Mouse (Mus musculus) R1 (cell line): ENCODE measurements around the gene Gsdma3.
"Not testable (repeated sequence)": the region's sequence is repeated elsewhere in the genome, so short reads cannot be mapped to it uniquely, and the experiment has no call there.

ENCODE experiments used
- DNase-seq: peaks from one replicate; pipeline ENCODE4 v3.0.0-alpha.2; 2018; ENCODE audit warnings: low read depth, low spot score

Gsdma3 gene

DNA sequence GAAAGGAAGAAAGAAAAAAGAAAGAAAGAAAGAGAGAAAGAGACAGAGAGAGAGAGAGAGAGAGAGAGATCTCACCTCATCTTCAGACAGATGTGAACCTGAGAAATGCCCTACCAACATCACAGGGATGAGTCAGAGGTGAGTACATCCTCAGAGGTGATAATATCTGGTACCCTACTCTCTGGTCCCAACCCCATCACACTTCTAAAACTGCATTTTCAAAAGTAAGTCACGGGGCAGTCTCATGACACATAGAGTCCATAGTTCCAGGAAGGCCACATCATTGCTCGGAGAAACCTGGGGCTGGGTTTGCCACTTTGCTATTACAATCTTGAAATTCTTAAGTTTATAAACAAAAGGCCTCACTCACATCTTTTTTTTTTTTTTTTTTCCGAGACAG is 30.2 kb upstream of the Gsdma3 start:
- no peak for DNase-seq

DNA sequence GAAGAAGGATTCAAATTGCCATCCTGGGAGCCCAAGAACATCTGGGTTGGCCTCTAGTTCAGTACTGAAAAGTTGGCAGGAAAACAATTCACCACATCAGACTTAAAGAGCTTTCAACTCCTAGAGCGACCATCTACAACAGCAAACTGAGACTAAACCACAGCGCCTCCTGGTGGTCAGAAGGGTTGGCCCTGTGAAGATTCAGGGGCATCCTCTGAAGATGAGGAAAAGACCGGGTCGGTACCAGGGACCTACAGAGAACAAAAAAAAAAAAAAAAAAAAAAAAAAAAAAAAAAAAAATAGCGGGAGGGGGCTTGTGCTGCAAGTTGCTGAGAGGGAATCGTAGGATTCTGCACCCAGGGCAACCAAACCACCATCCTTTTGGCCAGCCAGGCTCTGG is 28.8 kb upstream of the Gsdma3 start:
- DNase-seq, result peak; percentile 91

DNA sequence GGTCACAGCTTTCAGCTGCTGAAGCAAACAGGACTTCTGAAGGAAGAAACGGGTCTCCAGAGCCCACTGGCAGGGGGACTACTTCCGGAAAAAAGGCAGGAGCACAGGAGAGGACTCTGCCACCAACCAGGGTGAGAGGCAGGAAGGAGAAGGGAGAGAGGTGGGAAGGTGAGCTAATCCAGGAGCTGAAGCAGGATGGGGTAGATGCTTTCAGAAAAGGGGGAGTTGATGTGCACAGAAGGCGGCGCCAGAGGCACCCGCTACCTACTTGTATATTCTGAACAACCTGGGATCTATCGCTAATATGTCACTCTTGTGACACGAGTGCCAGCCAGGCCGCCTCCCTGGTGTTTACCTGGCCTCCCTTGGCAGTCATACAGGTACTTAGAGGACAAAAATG is 28.2 kb upstream of the Gsdma3 start, which contains the start of gene Lrrc3c:
Lrrc3c (plus strand) TSS at position 301 of the 400 bp plus-strand sequence.
- no peak for DNase-seq

DNA sequence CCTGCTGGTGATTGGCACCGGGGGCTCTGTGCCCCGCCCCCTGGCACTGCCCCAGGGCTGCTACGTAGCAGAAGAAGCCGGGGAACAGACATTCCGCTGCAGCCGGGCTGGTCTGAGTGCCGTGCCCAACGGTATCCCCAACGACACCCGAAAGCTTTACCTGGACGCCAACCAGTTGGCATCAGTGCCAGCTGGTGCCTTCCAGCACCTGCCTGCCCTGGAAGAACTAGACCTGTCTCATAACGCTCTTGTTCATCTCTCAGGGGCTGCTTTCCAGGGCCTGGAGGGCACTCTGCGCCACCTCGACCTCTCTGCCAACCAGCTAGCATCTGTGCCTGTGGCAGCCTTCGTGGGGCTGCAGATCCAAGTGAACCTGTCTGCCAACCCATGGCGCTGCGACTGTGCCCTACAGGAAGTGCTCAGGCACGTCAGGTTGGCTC is 27.3 kb upstream of the Gsdma3 start:
- DNase-seq, result no peak

DNA sequence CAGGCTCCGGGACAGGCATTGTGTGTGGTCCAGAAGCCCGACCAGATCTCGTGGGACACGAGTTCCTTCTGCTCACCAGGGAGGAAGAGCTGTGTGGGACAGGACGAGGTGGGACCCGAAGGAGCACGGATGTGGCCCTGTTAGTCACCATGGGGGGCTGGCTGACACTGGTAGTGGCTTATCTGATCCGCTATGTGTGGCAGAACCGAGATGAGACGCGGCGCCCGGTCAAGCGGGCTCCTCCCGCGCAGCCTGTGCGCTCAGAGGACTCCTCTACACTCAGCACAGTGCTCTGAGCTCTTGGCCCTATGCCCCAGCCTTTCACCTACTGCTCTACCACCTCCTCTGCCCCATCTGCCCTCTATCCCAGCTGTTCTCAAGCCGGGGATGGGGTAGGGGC is 26.9 kb upstream of the Gsdma3 start:
- DNase-seq, result no peak

DNA sequence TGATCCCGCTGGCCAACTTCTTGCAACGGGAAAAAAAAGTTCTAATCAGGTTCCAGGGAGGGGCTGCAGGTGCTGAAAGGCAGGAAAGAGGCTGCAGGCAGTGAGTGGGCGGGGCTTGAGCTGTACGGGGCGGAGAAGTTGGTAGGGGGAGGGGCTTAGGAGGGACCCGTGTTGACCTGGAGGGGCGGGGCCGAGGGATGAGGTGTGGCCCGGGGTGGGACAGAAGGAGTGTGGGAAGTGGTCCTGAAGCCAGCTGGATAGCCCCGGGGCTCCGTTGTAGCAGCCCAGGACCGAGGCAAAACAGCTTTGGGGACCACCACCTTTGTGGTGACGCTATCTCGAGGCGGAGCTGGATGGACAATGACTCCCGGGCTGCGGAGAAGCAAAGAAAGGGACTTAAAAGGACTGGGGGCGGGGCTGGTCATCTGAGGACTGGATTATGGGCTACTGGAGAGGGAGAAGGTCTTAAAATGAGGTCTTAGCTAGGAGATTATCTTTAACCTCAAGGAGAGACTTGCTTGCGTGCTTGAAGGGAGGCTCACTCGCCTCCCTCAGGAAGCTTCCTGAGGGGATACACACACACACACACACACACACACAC is 24.0 kb upstream of the Gsdma3 start:
- DNase-seq, result peak; percentile 90

DNA sequence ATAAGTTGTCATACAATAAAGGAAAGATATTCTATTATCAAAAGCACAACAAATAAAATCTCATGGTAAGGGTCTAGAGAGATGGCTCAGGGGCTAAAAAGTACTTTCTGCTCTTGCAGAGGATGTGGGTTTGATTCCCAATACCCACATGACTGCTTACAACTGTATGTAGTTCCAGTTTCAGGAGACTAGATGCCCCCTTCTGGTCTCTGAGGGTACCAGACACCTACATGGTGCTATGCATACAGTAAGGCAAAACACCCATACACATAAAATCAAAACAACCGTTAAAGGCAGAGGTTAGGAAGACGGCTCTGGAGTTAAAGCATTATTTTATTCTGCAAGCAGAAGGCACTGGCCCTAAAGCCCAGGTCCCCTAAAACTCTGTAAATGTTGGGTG is 22.2 kb upstream of the Gsdma3 start:
- DNase-seq, result no peak

DNA sequence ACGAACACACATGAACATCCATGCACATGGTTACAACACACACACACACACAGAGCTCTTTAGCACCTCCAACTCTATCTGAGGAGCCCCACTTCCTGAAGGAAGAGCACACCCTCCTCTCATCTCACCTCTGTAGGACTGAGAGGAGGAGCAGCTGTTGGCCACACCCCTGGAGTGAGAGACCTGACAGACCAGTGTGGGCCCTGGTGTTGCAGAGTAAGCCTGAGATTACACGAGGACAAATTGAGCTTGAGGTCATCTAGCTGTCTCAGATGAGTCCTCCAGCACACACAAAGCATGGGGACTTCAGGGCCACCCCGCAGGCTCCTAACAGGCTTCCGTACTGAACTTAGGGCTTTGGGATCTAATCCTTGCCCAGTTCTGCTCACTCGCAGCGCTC is 21.2 kb upstream of the Gsdma3 start:
- not testable (repeated sequence) for DNase-seq

DNA sequence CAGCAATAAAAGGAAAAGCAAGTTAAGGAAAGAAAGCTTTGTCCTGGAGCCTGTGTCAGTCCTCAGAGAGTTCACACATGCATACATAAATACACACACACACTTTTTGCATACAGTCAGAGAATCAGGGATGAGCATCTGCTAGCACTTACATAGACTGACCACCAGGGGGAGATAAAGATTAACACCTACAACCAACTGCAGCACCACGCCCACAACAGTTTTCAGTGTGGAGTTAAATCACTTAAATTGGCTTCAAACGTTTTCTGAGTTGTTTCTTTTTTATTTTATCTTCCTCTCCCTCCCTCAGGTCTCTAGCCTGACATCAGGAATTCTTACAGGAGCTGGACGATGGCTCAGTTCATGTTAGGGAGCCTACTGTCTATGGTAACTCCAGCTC is 19.4 kb upstream of the Gsdma3 start:
- peak; percentile 71 for DNase-seq

DNA sequence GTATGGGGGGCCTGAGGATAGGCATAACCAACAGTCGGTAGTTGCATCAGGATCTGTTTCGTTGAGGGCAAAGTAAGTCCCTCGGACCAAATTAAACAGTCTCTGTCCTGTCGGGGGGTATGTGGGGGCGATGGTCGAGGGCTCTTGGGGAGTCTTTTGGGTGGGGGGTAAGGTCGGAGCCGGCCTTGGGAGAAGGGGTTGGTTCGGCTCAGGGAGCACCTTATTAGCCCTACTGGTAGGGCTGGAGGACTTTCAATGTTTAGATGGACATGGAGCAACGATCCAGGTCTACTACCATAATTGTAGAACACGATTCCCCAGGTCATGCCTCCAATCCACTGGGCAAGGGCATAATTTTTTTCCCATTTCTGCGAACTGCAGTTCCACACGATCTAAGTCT is 5.4 kb upstream of the Gsdma3 start:
- DNase-seq, result no peak

DNA sequence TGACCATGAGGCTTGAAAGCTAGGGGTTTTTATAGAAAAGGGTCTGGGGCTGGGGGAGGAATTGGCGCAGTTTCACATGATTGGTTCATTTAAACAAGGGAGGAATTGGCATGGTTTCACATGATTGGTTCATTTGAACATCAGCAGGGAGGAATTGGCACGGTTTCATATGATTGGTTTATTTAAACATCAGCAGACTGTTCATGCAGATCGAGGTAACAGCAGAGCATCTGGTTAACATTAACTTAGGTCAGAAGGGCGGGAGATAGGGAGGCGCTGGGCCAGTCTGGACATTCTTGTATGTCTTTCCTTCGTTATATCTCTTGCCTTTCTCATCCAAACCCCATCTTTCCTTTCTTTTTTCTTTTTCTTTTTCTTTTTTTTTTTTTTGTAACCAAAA is 2.2 kb upstream of the Gsdma3 start:
- not testable (repeated sequence) for DNase-seq

DNA sequence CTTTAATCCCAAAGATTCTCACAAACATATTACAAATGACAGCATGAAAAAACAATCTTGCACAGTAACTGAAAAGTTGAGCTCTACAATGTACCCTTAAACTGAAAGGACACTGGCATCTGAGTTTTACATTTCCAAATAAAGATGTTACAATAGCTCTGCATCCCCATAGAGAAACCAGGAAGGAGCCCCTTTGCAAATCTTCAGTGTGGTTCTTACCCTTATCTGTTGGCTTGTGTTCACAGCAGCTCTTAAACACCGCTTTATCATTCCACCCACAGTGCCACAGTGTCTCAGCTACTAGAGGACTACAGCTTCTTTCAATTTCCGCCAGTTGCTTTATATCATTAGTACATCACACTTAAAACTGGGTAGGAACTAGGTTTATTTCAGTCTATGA is 1.8 kb upstream of the Gsdma3 start:
- DNase-seq, result not testable (repeated sequence)

DNA sequence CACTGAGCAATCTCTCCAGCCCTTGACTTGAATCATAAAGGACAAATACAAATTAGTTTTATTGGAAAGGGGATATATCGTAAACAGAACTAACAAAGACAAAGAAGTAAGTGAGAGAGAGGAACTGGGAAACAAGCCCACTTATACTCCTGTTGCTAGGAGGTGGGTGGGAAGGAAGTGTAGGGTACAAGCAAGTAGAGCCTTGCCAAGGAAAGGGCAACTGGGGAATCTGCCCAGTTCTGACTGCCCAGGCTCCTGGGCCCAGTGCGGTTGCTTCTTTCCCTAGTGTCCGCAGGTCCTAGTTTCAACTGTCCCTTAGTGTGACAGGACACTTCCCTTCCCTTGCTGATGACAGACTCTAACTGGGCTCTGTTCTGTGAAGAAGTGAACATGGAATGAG is 2.5 kb downstream of the Gsdma3 start:
- no peak for DNase-seq

DNA sequence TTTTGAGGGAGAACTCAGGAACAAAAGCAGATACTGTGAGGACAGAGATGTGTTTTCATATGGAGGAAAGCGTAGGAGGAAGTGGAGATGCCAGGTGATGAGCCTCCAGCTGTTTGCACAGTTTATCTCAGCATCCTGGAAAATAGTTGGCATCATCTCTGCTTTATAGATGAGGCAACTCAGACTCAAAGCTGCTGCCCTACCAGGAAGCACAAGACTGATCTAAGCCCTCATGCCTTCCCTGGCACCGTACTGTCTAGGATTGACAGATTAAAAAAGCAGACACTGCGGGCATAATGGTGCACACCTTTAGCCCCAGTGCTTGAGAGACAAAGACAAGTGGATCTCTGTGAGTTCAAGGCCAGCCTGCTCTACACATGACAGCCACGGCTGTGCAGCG is 4.5 kb downstream of the Gsdma3 start:
- DNase-seq, result no peak

DNA sequence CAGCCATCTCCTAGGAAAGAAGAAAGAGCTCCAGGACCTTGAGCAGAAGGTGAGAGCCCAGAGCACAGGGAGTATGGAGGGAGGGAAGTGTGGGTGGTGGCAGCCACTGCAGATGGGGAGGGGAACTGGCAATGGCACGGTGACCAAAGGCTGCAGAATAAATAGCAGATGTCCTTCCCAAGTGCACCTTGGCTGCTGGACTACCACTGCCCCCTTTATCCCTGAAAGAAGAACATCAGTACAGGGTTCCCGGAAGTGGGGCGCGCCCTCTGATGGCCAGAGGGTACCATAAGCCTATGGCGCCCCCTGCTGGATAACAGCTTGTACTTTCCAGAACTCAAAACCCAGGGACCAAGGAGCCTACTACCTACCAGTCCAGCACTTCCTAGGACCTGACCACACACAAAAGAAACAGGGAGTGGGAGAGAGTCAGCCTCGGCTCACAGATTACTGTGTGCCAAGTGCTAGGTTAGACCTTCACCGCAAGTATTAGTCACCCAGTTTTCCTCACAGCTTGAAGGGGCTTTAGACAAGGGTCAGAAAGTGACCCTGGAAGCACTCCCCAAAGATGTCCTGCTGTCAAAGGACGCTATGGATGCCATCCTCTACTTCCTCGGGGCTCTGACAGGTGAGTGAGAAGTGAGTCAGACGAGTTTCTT is 9.3 kb downstream of the Gsdma3 start:
- DNase-seq, result peak; percentile 41

DNA sequence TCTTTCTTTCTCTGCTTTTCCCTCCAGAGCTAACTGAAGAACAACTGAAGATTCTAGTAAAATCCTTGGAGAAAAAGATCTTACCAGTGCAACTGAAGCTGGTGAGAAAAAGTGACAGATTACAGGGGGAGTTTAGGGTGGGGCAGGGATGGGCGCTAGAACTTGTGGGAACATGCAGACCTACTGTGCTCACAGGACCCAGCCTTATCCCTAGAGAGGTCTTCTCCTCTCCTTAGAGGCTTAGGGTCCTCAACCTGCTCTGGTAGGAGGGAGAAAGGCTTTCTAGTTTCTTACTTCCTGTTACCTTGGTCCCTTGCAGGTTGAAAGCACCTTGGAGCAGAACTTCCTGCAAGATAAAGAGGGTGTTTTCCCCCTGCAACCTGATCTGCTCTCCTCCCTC is 11.3 kb downstream of the Gsdma3 start:
- DNase-seq, result no peak

DNA sequence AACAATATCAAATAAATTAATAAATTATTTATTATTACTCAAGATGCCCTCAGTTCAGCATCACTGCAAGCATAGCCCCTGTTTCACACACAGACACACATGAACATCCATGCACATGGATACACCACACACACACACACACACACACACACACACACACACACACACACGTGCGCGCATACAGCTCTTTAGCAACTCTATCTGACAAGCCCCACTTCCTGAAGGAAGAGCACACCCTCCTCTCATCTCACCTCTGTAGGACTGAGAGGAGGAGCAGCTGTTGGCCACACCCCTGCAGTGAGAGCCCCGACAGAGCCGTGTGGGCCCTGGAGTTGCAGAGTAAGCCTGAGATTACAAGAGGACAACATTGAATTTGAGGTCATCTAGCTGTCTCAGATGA is 13.9 kb downstream of the Gsdma3 start:
- peak; percentile 16 for DNase-seq

DNA sequence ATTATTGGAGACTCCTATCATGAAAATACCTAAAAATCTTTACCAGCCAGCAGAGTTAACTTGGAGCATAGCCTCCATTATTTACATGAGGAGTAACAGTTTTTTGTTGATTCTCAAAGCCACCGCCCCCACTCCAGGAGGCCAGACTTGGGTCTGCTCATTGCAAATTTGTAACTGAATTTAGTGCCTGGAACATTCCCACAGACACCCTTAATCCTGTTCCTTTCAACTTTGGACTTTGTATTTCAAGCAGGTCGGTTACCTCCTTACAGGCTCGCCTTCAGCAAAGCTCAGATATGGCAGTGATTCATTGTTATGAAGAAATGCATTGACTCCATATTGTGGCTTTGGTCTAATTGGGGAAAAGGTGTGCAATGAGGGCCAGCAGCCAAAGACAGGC is 18.6 kb downstream of the Gsdma3 start:
- DNase-seq, result no peak

DNA sequence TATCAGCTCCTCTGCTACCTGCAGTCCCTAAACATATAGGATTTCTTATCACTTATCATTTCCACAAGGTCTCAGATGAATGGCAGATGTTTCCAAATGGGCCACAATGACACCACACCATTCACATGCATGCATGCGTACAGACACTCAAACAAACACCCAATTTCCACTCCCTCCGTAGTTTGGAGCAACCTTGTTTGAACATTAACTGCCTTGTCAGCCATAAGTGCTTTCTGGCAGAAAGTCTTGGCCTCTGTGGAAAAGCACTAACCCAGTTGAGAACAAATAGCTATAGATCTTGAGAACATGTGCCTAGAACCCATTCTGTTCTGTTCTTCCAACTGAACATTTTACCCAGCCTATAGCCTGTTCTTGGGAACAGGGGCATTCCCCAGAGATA is 19.8 kb downstream of the Gsdma3 start:
- DNase-seq, result no peak

DNA sequence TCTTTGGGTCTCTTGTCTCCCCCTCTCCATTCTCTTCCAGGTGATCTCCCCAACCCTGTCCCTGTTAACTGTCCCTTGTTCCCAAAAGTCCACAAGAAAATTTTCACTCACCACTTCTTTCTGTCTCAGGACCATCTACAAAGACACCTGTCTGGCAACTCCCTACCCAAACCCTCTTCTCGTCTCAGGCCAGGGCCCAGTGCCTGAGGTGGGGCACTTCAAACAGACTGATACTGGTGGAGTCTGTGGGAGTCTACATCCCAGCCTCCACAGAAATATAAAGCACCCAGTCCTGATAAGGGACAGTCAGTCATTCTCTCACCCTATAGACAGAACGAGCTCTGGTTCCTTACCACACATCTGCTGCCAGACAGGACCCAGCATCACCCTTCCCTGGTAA is 20.3 kb downstream of the Gsdma3 start, which contains the start of gene Gsdma2:
Gsdma2 (plus strand) TSS at position 301 of the 400 bp plus-strand sequence.
- DNase-seq, result no peak

DNA sequence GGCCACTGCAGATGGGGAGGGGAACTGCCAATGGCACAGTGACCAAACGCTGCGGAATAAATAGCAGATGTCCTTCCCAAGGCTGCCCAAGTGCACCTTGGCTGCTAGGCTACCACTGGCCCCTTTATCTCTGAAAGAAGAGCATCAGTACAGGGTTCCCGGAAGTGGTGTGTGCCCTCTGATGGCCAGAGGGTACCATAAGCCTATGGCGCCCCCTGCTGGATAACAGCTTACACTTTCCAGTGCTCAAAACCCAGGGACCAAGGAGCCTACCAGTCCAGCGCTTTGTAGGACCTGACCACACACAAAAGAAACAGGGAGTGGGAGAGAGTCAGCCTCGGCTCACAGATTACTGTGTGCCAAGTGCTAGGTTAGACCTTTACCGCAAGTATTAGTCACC is 28.9 kb downstream of the Gsdma3 start:
- DNase-seq, result peak; percentile 74

DNA sequence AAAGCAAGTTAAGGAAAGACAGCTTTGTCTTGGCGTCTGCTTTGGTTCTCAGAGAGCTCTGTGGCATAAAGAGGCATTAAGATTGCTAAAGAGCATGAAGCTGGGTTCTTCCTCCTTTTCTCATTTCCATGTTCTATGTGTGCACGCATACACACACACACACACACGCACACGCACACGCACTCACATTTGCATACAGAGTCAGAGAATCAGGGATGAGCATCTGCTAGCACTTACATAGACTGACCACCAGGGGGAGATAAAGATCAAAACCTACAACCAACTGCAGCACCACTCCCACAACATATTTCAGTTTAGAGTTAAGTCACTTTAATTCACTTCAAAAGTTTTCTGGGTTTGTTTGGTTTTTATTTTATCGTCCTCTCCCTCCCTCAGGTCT is 34.4 kb downstream of the Gsdma3 start:
- DNase-seq, result peak; percentile 68

DNA sequence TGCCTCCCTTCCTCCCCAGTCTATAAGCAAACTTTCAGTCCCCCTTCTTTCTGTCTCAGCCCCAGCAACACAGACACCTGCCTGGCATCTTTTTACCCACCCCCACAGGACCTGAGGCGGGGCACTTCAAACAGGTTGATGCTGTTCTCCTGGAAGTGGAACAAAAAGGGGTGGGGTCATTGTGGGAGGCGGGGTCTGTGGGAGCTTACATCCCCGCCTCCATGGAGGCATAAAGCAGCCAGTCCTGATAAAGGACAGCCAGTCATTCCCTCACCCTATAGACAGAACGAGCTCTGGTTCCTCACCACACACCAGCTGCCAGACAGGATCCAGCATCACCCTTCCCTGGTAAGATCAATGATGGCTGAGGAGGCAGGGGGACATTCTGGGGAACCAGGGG is 37.9 kb downstream of the Gsdma3 start, which contains the start of gene Gsdma:
Gsdma (plus strand) TSS at position 261 of the 400 bp plus-strand sequence.
- DNase-seq, result peak; percentile 67
